Mouse (Mus musculus) stomach, embryonic 15.5 days (tissue): ENCODE measurements around the gene Fcor. TPM values are rescaled to one million over a fixed set of nuclear protein-coding genes. Genes with fewer than 3 reads are reported as not detected.
A peak's percentile ranks its signal among the peaks of the same experiment; 100 is the strongest.

Experiments used
- ATAC-seq: fragments of 200-750 bp; cut with Nextera tagmentation; 2 replicates; pipeline ENCODE4 v1.8.0; 2017; ENCODE audit warnings: low read depth, moderate number of reproducible peaks, moderate TSS enrichment; ENCODE audit not compliant: insufficient read depth, low FRiP score
- H3K27ac ChIP-seq: fragments of 300-500 bp; sonication (generic); 2 replicates; pipeline ENCODE4 v1.5.1; 2015; ENCODE audit warnings: mild to moderate bottlenecking, inconsistent platforms
- H3K27me3 ChIP-seq: fragments of 300-500 bp; sonication (generic); replicated peaks from 2 replicates; pipeline ENCODE4 v1.6.1; 2015; ENCODE audit warnings: inconsistent platforms
- H3K36me3 ChIP-seq: fragments of 300-500 bp; sonication (generic); 2 replicates; pipeline ENCODE4 v1.6.1; 2015; ENCODE audit warnings: inconsistent platforms
- H3K4me1 ChIP-seq: fragments of 300-500 bp; sonication (generic); 2 replicates; pipeline ENCODE4 v1.6.1; 2015; ENCODE audit warnings: inconsistent platforms
- H3K4me2 ChIP-seq: fragments of 300-500 bp; sonication (generic); 2 replicates; pipeline ENCODE4 v1.6.1; 2015; ENCODE audit warnings: mild to moderate bottlenecking, inconsistent platforms
- H3K4me3 ChIP-seq: fragments of 300-500 bp; sonication (generic); replicated peaks from 2 replicates; pipeline ENCODE4 v1.5.1; 2015; ENCODE audit warnings: inconsistent platforms
- H3K9ac ChIP-seq: fragments of 300-500 bp; sonication (generic); 2 replicates; pipeline ENCODE4 v1.6.1; 2015; ENCODE audit warnings: inconsistent platforms
- H3K9me3 ChIP-seq: fragments of 300-500 bp; sonication (generic); 2 replicates; pipeline ENCODE4 v1.6.1; 2016; ENCODE audit warnings: inconsistent platforms
- WGBS: fragments of 180-500 bp; shearing (Covaris S2); methylation state at CpG from one replicate; pipeline ENCODE4 v1.1.7; 2015; 5-methylcytosine and 5-hydroxymethylcytosine counted together
- polyA plus RNA-seq: library from polyadenylated mRNA; unstranded; fragments of >200 nt; fragmentation: Nextera tagmentation; extraction: Ambion mirVana; gene quantifications from 2 replicates; pipeline ENCODE4 v1.2.1, GENCODE M21; 2015

Fcor gene
- polyA plus RNA-seq, 1 experiment from 2014 or later: 11.3 TPM

- Histone ChIP-seq H3K27me3 (no peaks in the 10 kb centered on the region), H3K9me3 (no peaks in the 10 kb centered on the region), H3K4me1 (no peaks in the 10 kb centered on the region), H3K27ac (no peak overlapping the region), H3K9ac (no peak overlapping the region), H3K4me2 (no peak overlapping the region), H3K4me3 (no peak overlapping the region), H3K36me3 (no peaks in the 10 kb centered on the region)
- ATAC-seq: no peak
- 77% methylated on average over 2 of the region's 2 CpGs for WGBS
These were observed 1.8 kb downstream of the Fcor start for GRCm38 (mm10) chr8:3670388-3670787.

- WGBS: 69% methylated on average over 6 of the region's 6 CpGs
- Histone ChIP-seq H3K4me3 (no peak within 1 kb of the TSS), H3K4me2 (no peak within 1 kb of the TSS), H3K27me3 (no peaks in the 10 kb centered on the region), H3K9me3 (no peaks in the 10 kb centered on the region), H3K9ac (no peak within 1 kb of the TSS), H3K4me1 (no peaks in the 10 kb centered on the region), H3K36me3 (no peaks in the 10 kb centered on the region), H3K27ac (no peak within 1 kb of the TSS; the same call in 1 of the 2 replicates)
- no peak for ATAC-seq
These were observed 6.7 kb downstream of the Fcor start, which contains the start of gene Mcemp1 for GRCm38 (mm10) chr8:3665507-3665906. Gene Mcemp1 (plus strand): TSS chr8:3665754.

- Histone ChIP-seq H3K9ac (no peak overlapping the region), H3K4me2 (no peak overlapping the region), H3K4me3 (no peak overlapping the region), H3K27ac (no peak overlapping the region), H3K27me3 (no peaks in the 10 kb centered on the region), H3K36me3 (no peaks in the 10 kb centered on the region), H3K9me3 (no peaks in the 10 kb centered on the region), H3K4me1 (no peaks in the 10 kb centered on the region)
- WGBS: 56% methylated on average over 5 of the region's 5 CpGs
- ATAC-seq: no peak
These were observed 7.8 kb downstream of the Fcor start for GRCm38 (mm10) chr8:3664405-3664804.

GRCm38 (mm10) chr8:3660889-3661288 is 11.3 kb downstream of the Fcor start:
- 73% methylated on average over 8 of the region's 8 CpGs for WGBS
- Histone ChIP-seq H3K4me1 (no peaks in the 10 kb centered on the region), H3K27ac (no peak overlapping the region), H3K4me2 (no peak overlapping the region), H3K36me3 (no peaks in the 10 kb centered on the region), H3K27me3 (no peaks in the 10 kb centered on the region), H3K9ac (no peak overlapping the region), H3K4me3 (no peak overlapping the region), H3K9me3 (no peaks in the 10 kb centered on the region)
- ATAC-seq: no peak; the same call in 1 of the 2 replicates

GRCm38 (mm10) chr8:3656725-3657381 is 15.3 kb downstream of the Fcor start:
- Histone ChIP-seq H3K9me3 (no peaks in the 10 kb centered on the region), H3K9ac (no peak overlapping the region), H3K4me3 (no peak overlapping the region), H3K4me1 (no peaks in the 10 kb centered on the region), H3K27me3 (no peaks in the 10 kb centered on the region), H3K4me2 (no peak overlapping the region), H3K36me3 (no peaks in the 10 kb centered on the region), H3K27ac (no peak overlapping the region)
- no peak for ATAC-seq
- 21% methylated on average over 7 of the region's 7 CpGs for WGBS

GRCm38 (mm10) chr8:3655526-3655925 is 16.6 kb downstream of the Fcor start, which contains the start of gene Retn:
Gene Retn (plus strand): TSS chr8:3655770.
- no peaks in the 10 kb centered on the region for H3K27me3 ChIP-seq
- H3K27ac ChIP-seq: no peak within 1 kb of the TSS
- no peak within 1 kb of the TSS for H3K4me2 ChIP-seq
- 66% methylated on average over 3 of the region's 3 CpGs for WGBS
- no peak for ATAC-seq
- H3K4me1 ChIP-seq: no peaks in the 10 kb centered on the region
- H3K36me3 ChIP-seq: no peaks in the 10 kb centered on the region
- no peak within 1 kb of the TSS for H3K4me3 ChIP-seq
- no peaks in the 10 kb centered on the region for H3K9me3 ChIP-seq
- no peak within 1 kb of the TSS for H3K9ac ChIP-seq

GRCm38 (mm10) chr8:3654726-3655508 is 17.2 kb downstream of the Fcor start:
- no peak overlapping the region for H3K27ac ChIP-seq
- no peaks in the 10 kb centered on the region for H3K9me3 ChIP-seq
- H3K4me3 ChIP-seq: no peak overlapping the region
- WGBS: 66% methylated on average over 11 of the region's 11 CpGs
- no peaks in the 10 kb centered on the region for H3K27me3 ChIP-seq
- ATAC-seq: no peak
- H3K4me1 ChIP-seq: no peaks in the 10 kb centered on the region
- no peaks in the 10 kb centered on the region for H3K36me3 ChIP-seq
- H3K4me2 ChIP-seq: no peak overlapping the region
- no peak overlapping the region for H3K9ac ChIP-seq

DNA sequence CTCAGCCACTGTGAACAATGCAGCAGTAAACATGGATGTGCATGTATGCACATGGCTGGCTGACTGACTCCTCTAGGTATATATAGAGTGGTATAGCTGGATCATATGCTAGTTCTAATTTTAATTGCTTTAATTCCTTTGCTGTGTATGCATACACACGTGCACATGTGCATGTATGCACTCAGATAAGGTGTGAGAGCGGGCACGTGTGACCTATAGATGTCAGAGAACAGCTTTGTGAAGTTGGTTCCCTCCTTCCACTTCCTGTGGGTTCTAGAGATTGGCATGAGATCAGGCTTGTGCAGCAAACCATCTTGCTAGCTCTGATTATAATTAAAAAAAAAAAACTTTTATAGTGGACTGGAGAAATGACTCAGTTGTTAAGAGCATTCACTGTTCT is 19.3 kb downstream of the Fcor start:
- WGBS: 64% methylated on average over 3 of the region's 3 CpGs
- no peak overlapping the region for H3K4me2 ChIP-seq
- H3K27me3 ChIP-seq: no peaks in the 10 kb centered on the region
- H3K36me3 ChIP-seq: no peaks in the 10 kb centered on the region
- no peaks in the 10 kb centered on the region for H3K4me1 ChIP-seq
- no peak for ATAC-seq
- H3K4me3 ChIP-seq: no peak overlapping the region
- H3K27ac ChIP-seq: no peak overlapping the region
- H3K9ac ChIP-seq: no peak overlapping the region
- no peaks in the 10 kb centered on the region for H3K9me3 ChIP-seq

- WGBS: 41% methylated on average over 1 of the region's 1 CpGs
These were observed 23.2 kb downstream of the Fcor start for GRCm38 (mm10) chr8:3648990-3649389.

GRCm38 (mm10) chr8:3648268-3648667 is 23.9 kb downstream of the Fcor start:
- Histone ChIP-seq H3K9ac (no peak overlapping the region), H3K4me3 (no peak overlapping the region), H3K27me3 (no peaks in the 10 kb centered on the region), H3K27ac (no peak overlapping the region), H3K36me3 (no peaks in the 10 kb centered on the region), H3K4me1 (no peaks in the 10 kb centered on the region), H3K9me3 (no peaks in the 10 kb centered on the region), H3K4me2 (no peak overlapping the region)
- no peak for ATAC-seq
- 69% methylated on average over 2 of the region's 2 CpGs for WGBS

More at GRCm38 (mm10) chr8:3648990-3649389, 23.2 kb downstream of the Fcor start:
- Histone ChIP-seq H3K27me3 (no peaks in the 10 kb centered on the region), H3K9me3 (no peaks in the 10 kb centered on the region), H3K4me1 (no peaks in the 10 kb centered on the region), H3K27ac (no peak overlapping the region), H3K4me3 (no peak overlapping the region), H3K36me3 (no peaks in the 10 kb centered on the region), H3K9ac (no peak overlapping the region), H3K4me2 (peak overlapping the region; percentile 6; the same call in 1 of the 2 replicates)
- ATAC-seq: no peak

- Histone ChIP-seq H3K9ac (no peak overlapping the region), H3K27me3 (no peaks in the 10 kb centered on the region), H3K36me3 (no peaks in the 10 kb centered on the region), H3K4me2 (no peak overlapping the region), H3K9me3 (no peaks in the 10 kb centered on the region), H3K4me3 (no peak overlapping the region), H3K4me1 (no peaks in the 10 kb centered on the region), H3K27ac (no peak overlapping the region)
- no peak for ATAC-seq
- WGBS: 71% methylated on average over 4 of the region's 4 CpGs
These were observed 24.6 kb downstream of the Fcor start for GRCm38 (mm10) chr8:3647561-3647960.

DNA sequence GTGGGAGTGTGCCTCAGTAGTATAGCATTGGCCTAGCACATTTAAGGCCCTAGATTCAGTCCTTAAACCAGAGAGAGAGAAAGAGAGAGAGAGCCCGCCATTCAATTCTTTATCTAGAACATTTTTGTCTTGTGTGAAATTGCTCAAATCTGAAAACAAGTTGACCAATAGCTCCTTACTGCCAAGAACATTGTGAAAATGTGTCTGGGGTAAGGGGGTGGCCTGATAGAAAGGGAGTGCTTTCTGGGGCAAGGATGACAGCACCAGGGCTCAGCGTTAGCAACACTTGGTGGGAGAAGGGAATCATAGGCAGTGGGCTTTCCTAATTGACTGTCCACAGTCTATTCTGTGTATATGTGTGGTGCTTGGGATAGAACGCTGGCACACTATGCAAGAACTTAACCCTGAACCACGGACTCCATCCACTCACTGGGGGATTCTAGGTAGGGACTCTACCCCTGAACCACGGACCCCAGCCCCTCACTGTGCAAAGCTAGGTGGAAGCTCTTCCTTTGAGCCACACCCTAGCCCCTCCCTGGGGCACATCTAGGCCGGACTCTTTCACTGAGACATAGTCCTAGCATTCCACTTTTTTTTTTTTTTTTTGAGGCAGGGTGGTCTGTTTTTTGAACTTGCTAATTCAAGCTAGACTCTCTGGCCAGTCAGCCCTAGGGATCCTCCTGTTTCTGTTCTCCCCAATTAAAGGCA is 25.2 kb downstream of the Fcor start:
- Histone ChIP-seq H3K9ac (no peak overlapping the region), H3K36me3 (no peaks in the 10 kb centered on the region), H3K9me3 (no peaks in the 10 kb centered on the region), H3K4me1 (no peaks in the 10 kb centered on the region), H3K27me3 (no peaks in the 10 kb centered on the region), H3K4me2 (no peak overlapping the region), H3K4me3 (no peak overlapping the region), H3K27ac (no peak overlapping the region)
- no peak for ATAC-seq
- 78% methylated on average over 6 of the region's 6 CpGs for WGBS
